Mouse (Mus musculus) kidney, adult 2 months (tissue): ENCODE results near the gene Asap3.

Experiments used
- CTCF ChIP-seq: fragments of 200-500 bp; conservative IDR thresholded peaks from 2 replicates; pipeline ENCODE4 v1.5.1; 2011; ENCODE audit warnings: low read depth, mild to moderate bottlenecking, control low read depth, low read length, moderate library complexity, mixed read lengths; ENCODE audit not compliant: insufficient read depth, insufficient read length
- POLR2A ChIP-seq: fragments of 200-500 bp; IDR thresholded peaks from one replicate; pipeline ENCODE4 v1.6.1; 2011; ENCODE audit warnings: low read depth, low read length, control low read depth

GRCm38 (mm10) chr4:136172542-136173209 lies 33.5 kb upstream of the Asap3 start:
- TF ChIP-seq POLR2A (no peak), CTCF (no peak)
